Mouse (Mus musculus) hindbrain, embryonic 10.5 days (tissue): ENCODE results near the gene Smco2. TPM values are rescaled to one million over a fixed set of nuclear protein-coding genes. Genes with fewer than 3 reads are reported as not detected.
A peak's percentile ranks its signal among the peaks of the same experiment; 100 is the strongest.

Experiments used
- DNase-seq: peaks from one replicate; pipeline ENCODE4 v3.0.0-alpha.2; 2017; ENCODE audit warnings: low spot score
- H3K27ac ChIP-seq: fragments of 300-500 bp; sonication (generic); 2 replicates; pipeline ENCODE4 v1.5.1; 2016; ENCODE audit warnings: mild to moderate bottlenecking, moderate library complexity
- H3K27me3 ChIP-seq: fragments of 300-500 bp; sonication (generic); 2 replicates; pipeline ENCODE4 v1.6.1; 2016; ENCODE audit warnings: mild to moderate bottlenecking; ENCODE audit not compliant: poor library complexity, insufficient read depth, severe bottlenecking
- H3K36me3 ChIP-seq: fragments of 300-500 bp; sonication (generic); 2 replicates; pipeline ENCODE4 v1.6.1; 2016; ENCODE audit warnings: mild to moderate bottlenecking, moderate library complexity
- H3K4me1 ChIP-seq: fragments of 300-500 bp; sonication (generic); replicated peaks from 2 replicates; pipeline ENCODE4 v1.6.1; 2016; ENCODE audit warnings: mild to moderate bottlenecking
- H3K4me3 ChIP-seq: fragments of 300-500 bp; sonication (generic); 2 replicates; pipeline ENCODE4 v1.5.1; 2016; ENCODE audit warnings: mild to moderate bottlenecking, moderate library complexity
- H3K9me3 ChIP-seq: fragments of 300-500 bp; sonication (generic); 2 replicates; pipeline ENCODE4 v1.6.1; 2016; ENCODE audit warnings: mild to moderate bottlenecking, moderate library complexity
- WGBS: fragments of 180-500 bp; shearing (Covaris S2); methylation state at CpG from one replicate; pipeline ENCODE4 v1.1.7; 2016; 5-methylcytosine and 5-hydroxymethylcytosine counted together
- polyA plus RNA-seq: library from polyadenylated mRNA; unstranded; fragments of >200 nt; fragmentation: Nextera tagmentation; extraction: Ambion mirVana; gene quantifications from 2 replicates; pipeline ENCODE4 v1.2.1, GENCODE M21; 2016

Smco2 gene
- not detected in 2 replicates for polyA plus RNA-seq

DNA sequence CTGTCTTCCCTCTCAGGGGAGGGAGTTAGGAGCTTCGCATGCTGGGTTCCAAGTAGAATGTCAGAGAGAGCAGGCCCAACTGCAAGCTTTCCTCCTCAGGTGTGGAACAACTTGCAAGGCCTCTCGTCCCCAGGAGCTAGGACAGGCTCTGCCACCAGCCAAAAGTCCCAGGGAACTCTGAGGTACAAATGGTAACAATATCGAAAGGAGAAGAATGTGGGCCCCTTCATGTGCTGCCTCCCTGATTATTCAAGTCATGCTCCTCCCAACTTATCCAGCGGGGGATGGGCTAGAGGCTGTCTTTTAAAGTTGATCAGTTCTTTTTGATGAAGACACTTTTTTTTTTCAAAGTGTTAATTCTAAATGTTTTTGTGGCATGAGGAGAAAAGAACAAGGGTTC lies at the start of gene Smco2:
Smco2 (plus strand) TSS at position 55 of the 400 bp plus-strand sequence.
- peak within 1 kb of the TSS; percentile 40; the same call in 1 of the 2 replicates for H3K27ac ChIP-seq
- H3K9me3 ChIP-seq: peaks cover under 1% of the 10 kb centered on the region; the same call in 1 of the 2 replicates
- no peaks in the 10 kb centered on the region for H3K36me3 ChIP-seq
- 74% methylated on average over 4 of the region's 4 CpGs for WGBS
- H3K27me3 ChIP-seq: no peaks in the 10 kb centered on the region
- peaks cover 8% of the 10 kb centered on the region for H3K4me1 ChIP-seq
- no peak within 1 kb of the TSS for H3K4me3 ChIP-seq
- no peak for DNase-seq

DNA sequence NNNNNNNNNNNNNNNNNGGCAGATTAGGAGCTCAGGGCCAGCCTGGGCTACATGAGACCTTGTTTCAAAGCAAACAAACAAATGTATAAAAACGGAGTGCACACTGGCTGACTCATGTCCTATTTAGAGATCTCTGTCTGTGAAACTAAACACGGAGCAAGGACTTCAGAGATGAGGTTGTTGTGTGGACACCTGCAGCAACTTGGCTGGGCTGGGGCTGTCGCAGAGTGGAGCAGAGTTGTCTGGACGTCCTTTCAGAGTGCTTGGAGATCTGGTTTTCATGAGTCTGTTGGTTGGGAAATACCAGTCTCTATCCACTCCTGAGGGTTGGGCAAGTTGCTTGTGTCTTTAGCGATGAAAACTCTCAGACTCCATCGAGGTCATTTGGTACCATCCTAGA lies 39.9 kb upstream of the Smco2 start:
- no peaks in the 10 kb centered on the region for H3K36me3 ChIP-seq

GRCm38 (mm10) chr6:146813007-146813406 lies 36.9 kb upstream of the Smco2 start:
- Histone ChIP-seq H3K4me1 (no peaks in the 10 kb centered on the region), H3K27ac (no peak overlapping the region), H3K36me3 (no peaks in the 10 kb centered on the region), H3K27me3 (no peaks in the 10 kb centered on the region), H3K9me3 (no peaks in the 10 kb centered on the region), H3K4me3 (no peak overlapping the region)
- no peak for DNase-seq
- 88% methylated on average over 5 of the region's 5 CpGs for WGBS

More for the DNA sequence above, 39.9 kb upstream of the Smco2 start:
- no peaks in the 10 kb centered on the region for H3K9me3 ChIP-seq
- DNase-seq: no peak
- H3K27ac ChIP-seq: no peak overlapping the region
- H3K27me3 ChIP-seq: no peaks in the 10 kb centered on the region
- H3K4me3 ChIP-seq: no peak overlapping the region
- WGBS: 90% methylated on average over 6 of the region's 6 CpGs
- peaks cover 6% of the 10 kb centered on the region for H3K4me1 ChIP-seq

DNA sequence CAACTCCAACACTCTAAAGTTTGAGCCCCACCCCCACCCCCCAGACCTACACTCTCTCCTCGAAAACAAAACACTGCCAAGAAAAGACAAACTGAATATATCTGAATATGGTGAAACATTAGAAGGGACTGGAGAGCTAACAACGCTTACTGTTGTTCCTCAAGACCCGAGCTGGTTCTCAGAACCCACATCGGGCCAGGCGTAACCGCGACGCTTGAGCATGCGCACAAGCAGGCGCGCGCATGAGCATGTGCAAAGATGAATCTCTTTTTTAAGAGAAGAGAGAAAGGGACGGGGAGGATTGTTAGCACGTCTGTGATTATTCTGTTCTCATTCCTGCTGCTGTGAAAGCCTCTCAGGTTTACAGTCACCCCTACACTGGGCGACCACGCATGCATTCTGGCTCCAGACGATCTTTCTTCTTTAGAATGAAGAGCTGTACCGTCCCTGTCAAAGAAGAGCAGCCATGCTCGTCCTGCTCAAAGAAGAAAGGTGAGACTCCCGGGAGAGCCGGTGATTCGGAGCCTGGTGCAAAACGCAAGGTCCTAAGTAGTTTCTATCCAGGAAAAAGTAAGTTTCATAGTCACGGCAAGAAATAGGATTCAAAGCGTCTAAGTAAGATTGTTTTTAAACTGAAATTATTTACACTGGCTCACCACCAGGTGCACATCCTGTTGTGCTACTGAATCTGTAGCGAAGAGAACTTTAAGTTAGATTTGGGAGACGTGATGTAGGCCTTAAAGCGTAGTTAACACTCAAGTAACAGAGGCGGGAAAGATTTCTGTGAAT lies 29.5 kb upstream of the Smco2 start:
- H3K4me3 ChIP-seq: no peak overlapping the region
- no peaks in the 10 kb centered on the region for H3K27me3 ChIP-seq
- 83% methylated on average over 29 of the region's 29 CpGs for WGBS
- DNase-seq: no peak
- H3K27ac ChIP-seq: no peak overlapping the region
- no peaks in the 10 kb centered on the region for H3K36me3 ChIP-seq
- H3K4me1 ChIP-seq: no peaks in the 10 kb centered on the region
- H3K9me3 ChIP-seq: no peaks in the 10 kb centered on the region

- no peaks in the 10 kb centered on the region for H3K36me3 ChIP-seq
- H3K4me1 ChIP-seq: no peaks in the 10 kb centered on the region
- H3K4me3 ChIP-seq: no peak overlapping the region
- H3K27me3 ChIP-seq: no peaks in the 10 kb centered on the region
- no peak for DNase-seq
- 91% methylated on average over 13 of the region's 13 CpGs for WGBS
- no peaks in the 10 kb centered on the region for H3K9me3 ChIP-seq
- H3K27ac ChIP-seq: no peak overlapping the region
Measured at GRCm38 (mm10) chr6:146821958-146822357, 27.9 kb upstream of the Smco2 start.

- peak; percentile 68 for DNase-seq
- 43% methylated on average over 16 of the region's 16 CpGs for WGBS
- H3K27me3 ChIP-seq: no peaks in the 10 kb centered on the region
Measured at GRCm38 (mm10) chr6:146824727-146825486, 25.0 kb upstream of the Smco2 start.

GRCm38 (mm10) chr6:146825487-146825773 lies 24.5 kb upstream of the Smco2 start:
- Histone ChIP-seq H3K27ac (no peak overlapping the region), H3K9me3 (no peaks in the 10 kb centered on the region), H3K27me3 (no peaks in the 10 kb centered on the region), H3K4me1 (no peaks in the 10 kb centered on the region), H3K4me3 (no peak overlapping the region), H3K36me3 (no peaks in the 10 kb centered on the region)
- WGBS: 75% methylated on average over 1 of the region's 1 CpGs
- DNase-seq: no peak

More at GRCm38 (mm10) chr6:146824727-146825486, 25.0 kb upstream of the Smco2 start:
- Histone ChIP-seq H3K9me3 (no peaks in the 10 kb centered on the region), H3K36me3 (no peaks in the 10 kb centered on the region), H3K27ac (no peak overlapping the region), H3K4me3 (no peak overlapping the region), H3K4me1 (no peaks in the 10 kb centered on the region)

DNA sequence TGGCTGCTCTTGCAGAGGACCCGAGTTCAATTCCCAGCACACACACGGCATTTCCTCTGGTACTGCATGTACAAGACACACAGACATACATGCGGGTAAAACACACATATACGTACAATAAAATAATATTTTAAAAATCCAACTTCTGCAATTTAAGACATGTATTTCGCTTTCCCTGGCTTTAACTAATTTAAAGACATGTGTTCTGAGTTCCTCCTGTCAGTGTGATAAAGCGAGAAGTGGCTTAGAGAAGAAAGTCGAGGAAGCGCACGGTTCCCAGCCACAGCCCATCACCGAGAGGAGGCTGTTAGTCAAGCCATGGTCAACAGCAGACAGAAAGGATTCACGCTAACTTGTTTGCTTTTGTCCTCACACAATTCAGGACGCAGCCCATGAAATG lies 18.6 kb upstream of the Smco2 start:
- H3K27ac ChIP-seq: no peak overlapping the region
- H3K9me3 ChIP-seq: no peaks in the 10 kb centered on the region
- H3K4me3 ChIP-seq: no peak overlapping the region
- no peak for DNase-seq
- no peaks in the 10 kb centered on the region for H3K27me3 ChIP-seq
- 80% methylated on average over 12 of the region's 12 CpGs for WGBS
- H3K36me3 ChIP-seq: no peaks in the 10 kb centered on the region
- H3K4me1 ChIP-seq: peaks cover 6% of the 10 kb centered on the region

DNA sequence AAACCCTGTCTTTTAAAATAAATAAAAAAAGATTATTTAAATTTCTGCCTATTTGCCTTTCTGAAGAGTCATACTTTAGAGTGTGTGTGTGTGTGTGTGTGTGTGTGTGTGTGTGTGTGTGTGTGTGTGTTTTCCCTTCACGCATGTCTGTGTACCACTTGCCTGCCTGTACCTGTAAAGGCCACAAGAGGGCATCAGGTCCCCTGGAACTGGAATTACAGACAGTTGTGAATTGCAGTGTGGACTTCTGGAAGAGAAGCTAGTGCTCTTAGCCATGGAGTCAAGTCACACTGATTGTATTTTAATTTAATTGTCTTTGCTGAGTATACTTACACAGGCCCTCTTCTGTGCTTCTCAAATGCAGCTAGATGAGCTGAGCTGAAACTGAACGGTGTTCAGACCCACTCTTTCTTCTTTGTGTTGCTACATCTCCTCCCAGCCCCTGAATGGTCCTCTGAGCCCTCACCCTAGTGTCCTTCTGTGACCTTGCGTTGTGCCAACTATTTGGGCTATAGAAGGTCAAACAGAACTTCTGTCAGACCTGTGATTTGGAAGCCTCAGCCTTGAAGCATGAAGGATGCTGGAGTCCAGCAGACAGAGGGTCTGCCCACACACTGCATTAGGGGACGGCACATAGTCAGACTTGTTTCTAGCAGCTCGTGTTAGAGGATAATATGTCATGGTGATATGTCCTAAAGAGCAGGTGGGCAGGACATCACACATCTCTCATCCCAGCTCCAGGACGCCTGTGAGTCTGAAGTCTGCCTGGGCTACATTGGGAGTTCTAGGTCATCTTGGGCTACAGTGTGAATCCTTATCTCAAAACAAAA lies 16.2 kb upstream of the Smco2 start:
- Histone ChIP-seq H3K4me1 (peaks cover 6% of the 10 kb centered on the region), H3K9me3 (no peaks in the 10 kb centered on the region), H3K27me3 (no peaks in the 10 kb centered on the region), H3K4me3 (no peak overlapping the region), H3K27ac (no peak overlapping the region), H3K36me3 (no peaks in the 10 kb centered on the region)
- DNase-seq: peak; percentile 71
- 79% methylated on average over 6 of the region's 6 CpGs for WGBS

GRCm38 (mm10) chr6:146834342-146834741 lies 15.6 kb upstream of the Smco2 start:
- no peak for DNase-seq
- 89% methylated on average over 3 of the region's 3 CpGs for WGBS
- Histone ChIP-seq H3K4me1 (peaks cover 6% of the 10 kb centered on the region), H3K27ac (no peak overlapping the region), H3K27me3 (no peaks in the 10 kb centered on the region), H3K4me3 (no peak overlapping the region), H3K36me3 (no peaks in the 10 kb centered on the region), H3K9me3 (no peaks in the 10 kb centered on the region)

DNA sequence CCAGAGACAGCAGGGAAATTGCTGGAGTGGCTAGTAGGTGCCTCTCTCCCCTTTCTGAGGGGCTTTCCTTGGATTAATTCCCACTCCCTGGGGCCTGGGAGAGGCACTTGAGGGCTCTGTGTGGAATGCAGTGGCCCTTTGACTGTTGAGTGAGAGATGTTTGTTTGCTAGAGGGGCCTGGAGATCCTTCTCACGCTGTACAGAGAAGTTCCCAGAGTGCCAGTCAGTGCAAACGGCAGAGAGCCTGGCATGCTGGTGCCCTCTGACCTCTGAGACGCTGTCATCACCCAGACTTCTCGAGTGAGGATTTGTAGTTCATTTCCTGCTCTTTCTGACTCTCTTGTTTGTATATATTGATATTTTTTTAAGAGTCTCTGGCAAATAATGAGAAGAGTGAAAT lies 14.1 kb upstream of the Smco2 start:
- Histone ChIP-seq H3K27me3 (no peaks in the 10 kb centered on the region), H3K36me3 (no peaks in the 10 kb centered on the region), H3K27ac (peak overlapping the region; percentile 29; the same call in 1 of the 2 replicates), H3K4me3 (no peak overlapping the region), H3K9me3 (no peaks in the 10 kb centered on the region), H3K4me1 (peaks cover 6% of the 10 kb centered on the region)
- DNase-seq: no peak
- 37% methylated on average over 4 of the region's 4 CpGs for WGBS

DNA sequence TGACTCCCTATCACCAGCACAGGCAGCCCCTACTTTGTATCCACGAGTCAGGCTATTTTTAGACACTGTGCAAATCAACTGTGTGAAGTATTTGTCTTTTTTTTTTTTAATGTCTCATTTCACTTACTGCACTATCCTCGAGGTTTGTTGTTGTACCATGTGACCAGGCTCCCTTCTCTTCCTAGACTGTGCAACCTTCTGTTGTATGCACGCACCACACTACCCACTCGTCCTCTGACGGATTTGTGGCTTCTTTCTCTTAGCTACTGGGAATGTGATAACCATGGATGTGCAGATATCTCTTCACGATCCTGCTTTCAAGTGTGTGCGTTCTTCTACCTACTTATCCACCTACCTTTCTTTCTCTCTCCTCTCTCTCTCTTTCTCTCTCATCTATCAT lies 12.6 kb upstream of the Smco2 start:
- H3K27me3 ChIP-seq: no peaks in the 10 kb centered on the region
- H3K4me1 ChIP-seq: peaks cover 8% of the 10 kb centered on the region
- no peak overlapping the region for H3K4me3 ChIP-seq
- 89% methylated on average over 7 of the region's 7 CpGs for WGBS
- no peaks in the 10 kb centered on the region for H3K9me3 ChIP-seq
- H3K36me3 ChIP-seq: no peaks in the 10 kb centered on the region
- no peak overlapping the region for H3K27ac ChIP-seq
- DNase-seq: no peak
